Mouse (Mus musculus) spleen, adult 18-20 months (tissue): Measurements from ENCODE around the gene Rnf144a.
"Not testable (repeated sequence)": the region's sequence is repeated elsewhere in the genome, so short reads cannot be mapped to it uniquely, and the experiment has no call there.

ENCODE experiments used
- DNase-seq, 2 experiments: peaks; one replicate each; pipeline ENCODE4 v3.0.0; 2022; ENCODE audit warnings: mixed read lengths in 2 of 2

Gene Rnf144a

DNA sequence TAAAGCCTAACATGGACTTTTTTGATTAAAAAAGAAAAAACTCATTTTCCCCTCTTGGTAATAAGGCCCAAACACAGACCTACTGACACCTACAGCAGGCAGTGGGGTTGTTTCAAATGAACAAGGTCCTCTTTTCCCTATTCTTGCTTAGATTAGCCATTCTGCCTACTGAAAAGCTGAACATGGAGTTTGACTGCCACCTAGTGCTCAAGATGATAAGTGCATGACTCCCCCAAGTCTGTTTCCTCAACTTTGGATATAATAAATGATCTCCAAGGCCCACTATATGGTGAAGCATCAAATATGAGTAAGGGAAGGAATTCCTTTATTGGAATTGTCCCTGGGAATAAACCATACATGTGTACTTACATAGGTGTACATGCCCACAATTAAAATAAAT is 103.5 kb downstream of the Rnf144a start:
- peak in 1 of 2 experiments; percentile 40 for DNase-seq

DNA sequence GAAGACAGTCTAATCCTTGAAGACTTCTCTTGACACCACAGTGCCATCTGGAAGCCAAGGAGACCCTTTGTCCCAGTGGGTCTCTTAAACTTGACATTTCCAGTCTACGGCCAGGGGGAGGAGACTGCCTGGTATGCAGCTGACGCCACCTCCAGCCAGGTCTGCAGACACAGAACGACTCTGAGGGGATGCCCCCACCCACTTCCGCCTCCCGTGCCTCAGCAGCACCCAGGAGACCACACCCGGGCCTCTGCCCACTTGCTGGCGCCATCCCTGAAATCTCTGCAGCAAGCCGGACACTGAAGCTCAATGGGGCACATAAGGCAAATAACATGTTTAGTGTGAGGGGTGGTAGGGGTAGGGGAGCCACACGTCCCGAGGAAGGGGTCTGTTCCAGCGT is 104.8 kb downstream of the Rnf144a start:
- DNase-seq: no peak

DNA sequence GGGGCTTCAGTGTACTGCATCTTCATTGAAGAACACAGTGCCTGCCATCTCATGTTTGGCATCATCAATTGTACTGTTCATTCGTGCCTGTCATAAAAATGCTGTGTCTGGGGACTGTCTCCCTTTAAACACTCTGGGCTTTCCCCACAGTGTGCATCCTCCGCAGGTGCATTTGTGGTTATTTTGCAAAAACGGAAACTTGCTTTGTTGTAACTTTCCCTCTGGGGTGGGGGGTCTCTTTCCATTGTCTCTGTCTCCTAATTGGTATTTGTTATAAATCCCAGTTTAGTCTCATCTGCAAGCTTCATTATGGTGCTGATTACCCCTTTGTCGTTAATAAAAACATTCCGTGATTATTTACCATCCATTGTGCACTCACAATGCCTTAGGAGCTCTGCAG is 112.2 kb downstream of the Rnf144a start:
- no peak for DNase-seq

DNA sequence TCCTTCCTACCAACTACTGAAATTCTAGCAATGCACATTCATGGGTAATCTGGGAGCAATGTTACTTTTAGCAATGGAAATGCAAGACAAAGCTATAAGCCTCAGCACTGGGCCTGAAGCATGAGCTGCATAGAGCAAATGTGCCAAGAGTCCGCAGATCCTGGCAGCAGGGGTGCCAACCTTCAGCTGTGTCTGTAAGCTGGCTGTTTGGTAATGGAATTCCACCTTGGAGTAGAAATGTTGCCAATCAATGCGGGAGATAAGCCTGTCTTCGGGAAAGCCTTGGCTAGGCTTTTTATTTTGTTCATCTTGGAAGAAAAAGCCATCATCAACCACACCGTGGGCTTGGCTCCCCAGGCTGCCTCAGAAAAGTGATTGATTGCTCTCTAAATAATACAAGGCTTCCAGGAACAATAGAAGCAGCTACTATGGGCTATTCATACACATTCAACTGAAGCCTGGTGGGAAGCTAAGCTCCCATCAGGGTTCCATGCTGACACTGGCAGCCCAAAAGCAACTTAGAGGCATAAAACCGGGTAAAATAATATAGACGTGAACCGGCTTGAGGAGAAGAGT is 115.5 kb downstream of the Rnf144a start:
- DNase-seq: no peak

DNA sequence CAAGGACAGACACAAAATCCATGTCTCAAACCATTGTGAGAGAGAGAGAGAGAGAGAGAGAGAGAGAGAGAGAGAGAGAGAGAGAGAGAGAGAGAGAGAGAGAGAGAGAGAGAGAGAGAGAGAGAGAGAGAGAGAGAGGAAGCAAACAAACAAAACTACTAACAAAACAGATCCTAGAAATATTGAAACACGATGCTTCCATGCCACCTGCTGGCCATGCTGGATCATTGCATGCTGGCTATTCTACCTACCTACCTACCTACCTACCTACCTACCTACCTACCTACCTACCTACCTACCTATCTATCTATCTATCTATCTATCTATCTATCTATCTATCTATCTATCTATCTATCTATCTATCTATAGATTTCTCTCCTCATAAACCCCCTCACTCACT is 119.1 kb downstream of the Rnf144a start:
- DNase-seq: not testable (repeated sequence)

DNA sequence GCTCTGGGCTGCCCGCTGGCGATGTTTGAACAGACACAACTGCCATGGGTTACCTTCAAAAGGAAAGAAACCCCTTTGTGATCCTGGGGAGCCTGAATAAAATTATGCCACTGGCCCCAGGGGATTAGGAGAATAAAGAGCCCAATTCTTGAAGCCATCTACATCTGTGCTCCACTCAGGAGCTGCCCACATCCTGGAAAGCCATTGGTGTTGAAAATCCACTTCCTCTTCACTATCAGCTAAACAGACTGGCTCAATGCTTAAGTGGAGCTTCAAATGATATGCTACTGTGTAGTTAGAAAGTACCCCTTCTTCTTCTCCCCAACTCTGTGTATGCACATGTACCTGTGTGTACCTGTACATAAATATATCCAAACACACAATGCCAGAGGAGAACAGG is 125.9 kb downstream of the Rnf144a start:
- DNase-seq: no peak

DNA sequence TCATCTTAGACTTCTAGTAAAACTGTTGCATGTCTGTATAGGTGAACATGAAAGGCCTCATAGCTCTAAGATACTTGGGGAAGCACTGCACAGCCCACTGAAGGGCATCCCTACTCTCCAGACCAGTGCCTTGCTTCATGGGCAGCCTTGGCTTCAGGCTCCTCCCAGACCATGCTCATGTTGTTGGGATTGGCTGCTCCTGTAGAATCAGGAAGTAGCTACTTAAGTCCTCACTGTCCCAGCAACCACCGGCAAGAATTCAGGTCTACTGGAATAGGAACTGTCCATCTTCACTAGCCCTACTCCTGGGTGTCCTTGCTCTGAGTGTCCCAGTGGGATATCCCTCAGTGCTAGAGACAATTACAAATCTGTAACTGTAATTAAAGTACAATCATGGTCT is 126.7 kb downstream of the Rnf144a start:
- DNase-seq: no peak

DNA sequence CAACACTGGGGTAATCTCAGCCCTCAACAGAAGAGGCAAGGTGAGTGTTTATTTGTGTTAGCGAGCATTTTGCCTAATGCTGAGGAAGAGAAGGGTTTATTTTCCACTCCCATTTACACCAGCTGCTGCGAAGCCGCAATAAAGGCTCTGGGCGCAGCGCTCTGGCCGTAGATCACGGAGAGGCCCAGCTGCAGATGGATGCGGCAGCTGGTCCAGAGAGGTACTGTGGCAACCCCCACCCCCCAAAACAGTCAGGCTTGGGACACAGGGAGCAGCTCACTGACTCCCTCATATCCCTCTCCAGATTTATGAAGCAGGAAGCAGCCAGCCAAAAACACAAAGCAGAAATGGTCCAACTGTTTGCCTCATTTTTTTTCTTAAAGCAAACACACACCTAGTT is 129.1 kb downstream of the Rnf144a start:
- DNase-seq: no peak

DNA sequence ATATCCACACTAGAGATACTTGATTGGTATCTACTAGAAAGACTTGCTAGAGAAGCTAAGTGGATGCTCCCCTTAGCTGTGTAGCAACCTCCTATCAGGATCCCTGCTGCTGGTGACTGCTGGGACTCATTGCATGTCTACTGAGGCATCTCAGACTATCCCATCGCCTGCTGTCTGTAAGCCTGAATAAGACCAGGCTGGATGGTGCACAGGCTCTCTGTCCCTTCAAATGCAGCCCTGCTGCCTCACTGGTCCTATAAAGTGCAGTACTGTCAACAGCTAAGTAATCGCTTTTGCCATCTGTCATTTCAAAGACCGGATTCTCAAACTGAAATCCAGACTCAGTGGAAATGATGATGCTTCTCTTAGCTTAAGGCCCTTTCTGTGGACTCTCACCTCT is 129.6 kb downstream of the Rnf144a start:
- no peak for DNase-seq

DNA sequence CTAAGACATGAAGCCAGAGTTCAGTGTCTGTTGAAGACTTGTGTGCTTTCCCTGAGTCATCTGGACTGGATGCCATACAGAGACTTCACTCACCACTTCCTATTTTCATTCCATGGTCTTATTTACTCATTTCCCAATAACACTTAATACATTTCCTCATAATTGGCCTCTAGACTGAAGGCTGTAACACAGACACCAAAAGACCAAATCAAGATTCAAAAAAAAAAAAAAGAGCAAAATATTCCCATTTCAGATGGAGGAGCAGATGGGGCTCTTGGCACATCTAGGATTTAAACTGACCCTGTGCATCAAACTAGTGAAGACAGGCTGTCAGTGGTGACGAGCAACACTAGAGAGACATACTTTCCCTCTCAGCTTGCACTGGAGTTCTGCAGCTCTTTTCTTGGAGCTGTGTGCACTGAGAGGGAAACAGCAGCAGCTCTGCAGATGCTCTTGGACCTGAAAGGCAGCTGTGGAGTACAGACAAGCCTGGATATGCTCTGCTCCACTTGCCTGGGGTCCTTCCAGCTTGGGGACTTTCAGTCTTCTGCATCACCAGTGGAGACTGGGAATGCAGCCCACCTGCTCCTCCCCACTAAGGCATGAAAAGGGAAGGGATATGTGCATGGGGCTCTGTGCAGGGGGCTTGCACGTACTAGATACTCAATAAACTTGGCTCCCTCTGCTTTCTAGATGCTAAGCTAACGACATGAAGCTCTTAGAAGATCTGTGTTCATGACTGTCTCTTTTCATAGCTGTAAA is 134.2 kb downstream of the Rnf144a start:
- no peak for DNase-seq

DNA sequence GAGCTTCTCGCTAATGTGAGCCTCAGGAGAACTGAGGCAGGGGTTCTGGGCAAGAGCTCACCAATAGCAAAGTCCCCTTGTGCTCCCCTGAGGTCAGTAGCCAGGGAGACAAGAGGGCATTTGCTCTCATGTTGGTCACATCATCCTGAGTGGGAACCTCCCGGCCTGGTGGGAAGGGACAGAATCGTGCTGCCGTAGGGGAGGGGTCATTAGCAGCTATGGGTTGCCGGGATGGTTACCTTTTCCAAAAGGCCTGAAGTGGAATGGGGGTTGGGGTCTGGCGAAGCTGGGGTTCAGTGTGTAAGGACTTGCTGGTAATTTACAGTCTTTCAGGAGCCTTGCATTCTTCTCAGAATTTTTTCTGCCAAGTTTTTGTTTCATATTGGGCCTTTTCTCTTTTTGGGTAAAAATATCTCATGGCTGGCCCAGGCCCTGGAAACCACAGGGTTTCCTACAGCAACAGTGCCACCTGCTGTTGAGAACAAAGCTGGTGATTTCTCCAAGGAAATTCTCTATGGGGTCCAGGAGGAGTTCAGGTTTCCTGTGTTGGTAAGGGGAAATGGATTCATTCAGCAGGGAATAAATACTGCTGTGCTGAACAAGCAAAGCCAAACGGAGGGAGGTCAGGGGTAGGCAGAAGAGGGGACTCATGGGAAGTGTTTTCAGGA is 137.9 kb downstream of the Rnf144a start:
- DNase-seq: peak in 1 of 2 experiments; percentile 7

DNA sequence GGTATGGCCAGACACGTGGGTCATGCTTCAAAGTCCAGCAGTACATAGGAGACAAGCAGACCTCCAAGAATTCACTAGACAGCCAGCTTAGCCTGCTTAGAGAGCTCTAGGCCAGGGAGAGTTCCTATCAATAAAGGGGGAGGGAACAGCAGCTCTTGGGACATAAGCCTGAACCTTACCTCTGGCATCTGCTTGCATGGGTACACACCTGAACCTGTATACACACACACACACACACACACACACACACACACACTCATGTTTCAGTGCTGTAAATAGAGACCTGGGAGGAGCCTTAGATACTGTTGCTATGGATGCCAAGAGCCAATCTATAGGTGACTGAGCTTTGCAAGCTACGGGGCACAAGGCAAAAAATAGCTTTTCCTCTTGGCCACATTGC is 138.5 kb downstream of the Rnf144a start:
- no peak for DNase-seq
